26 mouse cellular contexts compared by ENCODE assay signal in genomic region chr3:31464260-31464659, GRCm38 (mm10).
"Had no signal": no experiment of that assay in that cellular context is flagged by ENCODE, and none has a peak within 500 bp of the region (broad histone marks: within the 10 kb centered on the region; RNA-seq: fewer than 3 reads in every experiment).

No protein-coding gene starts in this region.

- H3K27ac ChIP-seq: gastrocnemius, adult 2 months; heart, embryonic 10.5 days; hindbrain, embryonic 10.5 days; hindbrain, embryonic 12.5 days; hindbrain, embryonic 14.5 days; intestine, embryonic 15.5 days; kidney, postnatal 0 days; left cerebral cortex, adult 2 months; limb, embryonic 10.5 days; limb, embryonic 12.5 days; liver, embryonic 12.5 days; liver, embryonic 14.5 days had no signal

- H3K4me1 ChIP-seq: heart, embryonic 10.5 days; heart, embryonic 12.5 days; hindbrain, embryonic 10.5 days; hindbrain, embryonic 12.5 days; intestine, embryonic 15.5 days; limb, embryonic 10.5 days; limb, embryonic 12.5 days; liver, embryonic 12.5 days had no signal

- H3K36me3 ChIP-seq: heart, embryonic 10.5 days; heart, embryonic 12.5 days; hindbrain, embryonic 10.5 days; hindbrain, embryonic 12.5 days; intestine, embryonic 15.5 days; limb, embryonic 10.5 days; limb, embryonic 12.5 days; liver, embryonic 12.5 days had no signal

- H3K9me3 ChIP-seq: heart, embryonic 10.5 days; hindbrain, embryonic 10.5 days; hindbrain, embryonic 12.5 days; intestine, embryonic 15.5 days; limb, embryonic 10.5 days; limb, embryonic 12.5 days; liver, embryonic 12.5 days had no signal

- H3K27me3 ChIP-seq: heart, embryonic 12.5 days; hindbrain, embryonic 12.5 days; intestine, embryonic 15.5 days; limb, embryonic 12.5 days; liver, embryonic 12.5 days had no signal

- H3K4me2 ChIP-seq: heart, embryonic 12.5 days; hindbrain, embryonic 12.5 days; hindbrain, embryonic 14.5 days; intestine, embryonic 15.5 days; limb, embryonic 12.5 days; liver, embryonic 12.5 days had no signal

- DNase-seq: gastrocnemius, adult 2 months; gastrocnemius, postnatal 10 days; gastrocnemius, postnatal 25 days; heart, adult 18-20 months; heart, postnatal 10 days; heart, postnatal 4 days; kidney, adult 18-20 months; kidney, adult 8-10 months; kidney, postnatal 14 days; kidney, postnatal 36 days; liver had no signal

- H3K9ac ChIP-seq: heart, embryonic 12.5 days; hindbrain, embryonic 12.5 days; hindbrain, embryonic 14.5 days; intestine, embryonic 15.5 days; limb, embryonic 12.5 days; liver, embryonic 12.5 days; liver, embryonic 14.5 days had no signal

- ATAC-seq: hindbrain, embryonic 16.5 days; inflammation-experienced regulatory T-cells, adult 6 months; intestine, embryonic 15.5 days; intestine, postnatal 0 days; liver, embryonic 12.5 days had no signal

- H3K4me3 ChIP-seq: gastrocnemius, adult 2 months; heart, embryonic 10.5 days; heart, embryonic 12.5 days; hindbrain, embryonic 10.5 days; hindbrain, embryonic 12.5 days; intestine, embryonic 15.5 days; left cerebral cortex, adult 2 months; limb, embryonic 10.5 days; limb, embryonic 12.5 days; liver, embryonic 12.5 days had no signal
